Mouse (Mus musculus) mature B cell (primary cell): ENCODE results near the gene Cdk9.

ENCODE experiments used
- in situ Hi-C: fragments of 300-500 bp; cut with MboI; formaldehyde crosslinking; loops from 2 replicates; pipeline ENCODE4 v1.14.3; 2019

Cdk9 gene

DNA sequence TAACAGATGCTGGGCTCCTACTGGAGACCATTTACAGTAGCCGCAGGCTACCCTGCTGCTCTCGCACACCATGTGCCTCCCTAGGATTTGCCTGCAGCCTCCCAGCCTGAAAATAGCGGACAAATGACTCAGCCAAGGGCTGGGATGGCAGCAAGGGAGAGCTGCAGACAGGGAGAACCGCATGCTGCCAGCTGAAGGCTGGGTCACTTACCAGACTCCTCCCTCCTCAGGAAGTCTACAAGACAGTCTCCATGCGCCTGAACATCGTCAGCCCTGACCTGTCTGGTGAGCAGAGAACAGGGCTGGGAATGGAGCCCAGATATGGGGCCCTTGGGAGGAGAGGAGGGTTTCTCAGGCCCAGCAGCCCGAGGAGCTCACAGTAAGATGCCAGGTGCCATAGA is 32.8 kb downstream of the Cdk9 start:
- in situ Hi-C loops: no loop called here

DNA sequence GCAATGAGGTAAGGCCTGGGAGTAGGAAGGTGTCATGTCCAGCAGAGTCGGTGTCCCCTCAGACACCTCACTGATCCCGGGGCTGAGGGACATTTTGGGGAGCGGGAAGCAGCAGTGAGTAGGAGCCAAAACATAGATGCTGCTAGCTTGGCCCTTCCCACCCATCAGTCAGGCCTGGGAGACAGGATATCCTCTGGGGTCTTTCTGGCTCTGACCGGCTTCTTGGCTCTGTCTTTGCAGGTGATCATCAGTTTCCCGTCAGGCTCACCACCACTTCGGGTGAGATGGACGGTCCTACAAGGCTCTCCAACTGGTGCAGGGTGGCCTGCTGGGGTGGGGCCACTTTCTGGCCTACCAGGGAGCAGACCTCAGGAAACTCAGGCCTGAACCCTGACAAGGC is 35.2 kb downstream of the Cdk9 start:
- in situ Hi-C loops: no loop called here

GRCm38 (mm10) chr2:32676821-32677220 is 36.1 kb downstream of the Cdk9 start:
- in situ Hi-C loops: no loop called here

- in situ Hi-C loops: no loop called here
Observed at GRCm38 (mm10) chr2:32673176-32673917, 39.5 kb downstream of the Cdk9 start.

DNA sequence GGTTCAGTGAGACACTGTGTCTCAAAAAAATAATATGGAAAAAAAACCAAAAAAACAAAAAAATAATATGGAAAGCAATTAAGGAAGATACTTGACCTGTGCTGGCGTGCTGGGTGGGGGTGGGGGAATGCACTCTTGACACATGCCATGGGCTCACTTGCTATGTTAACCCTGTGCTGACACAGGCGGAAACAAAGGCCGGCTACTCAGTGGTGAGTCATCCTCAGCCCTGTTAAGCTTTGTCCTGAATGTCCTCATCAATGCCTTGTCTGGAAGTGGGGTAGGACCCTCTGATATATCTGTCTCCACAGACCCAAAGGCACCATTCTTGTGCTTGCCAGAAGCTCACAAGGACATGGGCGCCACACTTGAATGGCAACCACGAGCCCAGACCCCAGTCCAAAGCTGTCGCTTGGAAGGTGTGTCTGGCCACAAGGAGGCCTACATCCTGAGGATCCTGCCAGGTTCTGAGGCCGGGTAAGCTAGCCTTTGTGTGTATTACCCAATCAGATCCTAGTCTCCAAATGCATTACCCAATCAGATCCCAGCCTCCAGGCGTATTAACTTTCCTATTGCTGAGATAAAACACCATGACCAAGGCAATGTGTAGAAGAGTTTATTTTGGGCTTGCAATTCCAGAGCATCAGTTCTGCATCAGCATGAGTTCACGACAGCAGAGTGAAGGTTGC is 40.8 kb downstream of the Cdk9 start:
- in situ Hi-C loops: no loop called here

- in situ Hi-C loops: no loop called here
Observed at GRCm38 (mm10) chr2:32671147-32671546, 41.7 kb downstream of the Cdk9 start.

DNA sequence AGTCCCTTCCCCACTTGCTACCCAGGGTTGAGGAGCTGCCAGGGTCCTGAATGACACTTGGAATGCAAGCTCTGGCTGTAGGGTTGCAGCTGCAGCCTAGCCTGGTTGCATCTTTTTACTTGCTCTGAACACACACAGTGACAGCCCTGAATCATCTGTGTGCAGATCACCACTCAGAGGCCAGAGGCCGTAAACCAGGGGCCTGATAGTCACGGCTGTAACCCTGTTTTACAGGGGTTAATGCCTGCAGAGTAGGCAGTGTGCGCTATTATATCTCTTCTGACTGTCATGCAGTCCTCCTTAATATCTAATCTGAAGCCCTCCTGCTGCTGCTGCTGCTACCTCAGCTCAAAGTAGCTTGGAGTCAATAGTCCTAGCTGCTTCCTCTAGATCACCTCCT is 43.0 kb downstream of the Cdk9 start:
- in situ Hi-C loops: no loop called here

DNA sequence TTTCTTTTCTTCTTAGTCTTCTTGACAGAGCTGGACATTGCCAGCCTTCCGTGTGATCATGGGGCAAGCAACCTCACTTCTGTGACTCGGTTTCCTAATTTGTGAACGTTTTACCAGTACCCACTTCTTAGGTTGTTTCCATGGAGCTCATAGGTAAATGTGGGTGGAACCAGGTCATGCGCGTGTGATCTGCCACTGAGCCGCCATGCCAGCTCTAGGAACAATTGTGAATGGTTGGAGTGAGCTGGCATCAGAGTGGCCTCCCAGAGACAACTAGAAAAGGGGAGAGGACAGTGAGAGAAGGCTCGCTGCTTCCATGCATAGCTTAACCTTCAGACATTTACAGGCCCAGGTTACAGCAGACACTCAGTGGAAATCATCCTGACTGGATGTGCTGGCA is 44.7 kb downstream of the Cdk9 start:
- in situ Hi-C loops: no loop called here

- in situ Hi-C loops: no loop called here
Observed at GRCm38 (mm10) chr2:32667775-32668174, 45.1 kb downstream of the Cdk9 start.

DNA sequence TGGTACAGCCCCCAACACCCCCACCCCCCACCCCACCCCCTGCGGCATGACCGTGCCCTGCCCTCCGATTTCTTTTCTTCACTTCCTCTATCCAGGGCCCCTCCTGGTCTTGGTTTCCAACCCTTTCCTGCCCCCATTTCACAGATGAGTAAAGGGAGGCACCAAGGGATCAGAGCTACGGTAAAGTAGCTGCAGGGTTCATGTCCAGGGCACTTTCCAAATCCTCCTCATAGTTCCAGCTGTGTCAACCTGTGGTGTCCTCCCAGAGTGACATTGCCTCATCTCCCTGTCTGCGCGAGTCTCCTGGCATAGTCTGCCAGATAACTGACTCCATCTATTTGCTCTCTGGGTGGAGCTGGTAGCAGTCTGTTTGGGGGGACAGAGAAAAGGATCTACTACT is 47.0 kb downstream of the Cdk9 start:
- in situ Hi-C loops: no loop called here

GRCm38 (mm10) chr2:32665345-32665744 is 47.5 kb downstream of the Cdk9 start:
- in situ Hi-C loops: no loop called here

GRCm38 (mm10) chr2:32662291-32662690 is 50.6 kb downstream of the Cdk9 start:
- in situ Hi-C loops: no loop called here

- in situ Hi-C loops: no loop called here
Observed at GRCm38 (mm10) chr2:32661509-32662107, 51.3 kb downstream of the Cdk9 start.

- in situ Hi-C loops: no loop called here
Observed at GRCm38 (mm10) chr2:32658873-32659272, 54.0 kb downstream of the Cdk9 start.

DNA sequence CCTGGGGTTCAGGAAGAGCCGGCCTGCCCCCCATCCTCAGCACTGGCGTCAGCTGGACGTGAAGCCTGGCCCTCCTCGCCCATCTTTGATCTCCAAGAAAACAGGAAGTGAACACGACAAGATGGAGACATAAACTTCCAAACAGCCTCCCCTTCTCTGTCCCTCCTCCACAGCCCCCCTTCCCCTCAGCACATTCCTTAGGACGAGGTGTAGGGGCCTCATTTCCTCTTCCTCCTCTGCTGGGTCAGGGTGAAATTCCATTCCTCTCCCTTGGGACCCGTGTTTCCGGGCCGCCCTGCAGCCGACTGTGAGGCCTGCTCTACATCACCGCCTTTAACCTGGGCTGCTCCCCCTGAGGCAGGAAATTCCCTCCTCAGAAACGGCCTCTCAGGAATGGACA is 57.0 kb downstream of the Cdk9 start:
- in situ Hi-C loops: no loop called here
